Mouse (Mus musculus): ENCODE measurements at regions not wholly inside any gene's neighbourhood (a gene's known extent, or its start where the extent isn't known, plus 50 kb on each side); places are given as distances from the start of the nearest gene placed in this dataset.
A peak's percentile ranks its signal among the peaks of the same experiment; 100 is the strongest.

DNA sequence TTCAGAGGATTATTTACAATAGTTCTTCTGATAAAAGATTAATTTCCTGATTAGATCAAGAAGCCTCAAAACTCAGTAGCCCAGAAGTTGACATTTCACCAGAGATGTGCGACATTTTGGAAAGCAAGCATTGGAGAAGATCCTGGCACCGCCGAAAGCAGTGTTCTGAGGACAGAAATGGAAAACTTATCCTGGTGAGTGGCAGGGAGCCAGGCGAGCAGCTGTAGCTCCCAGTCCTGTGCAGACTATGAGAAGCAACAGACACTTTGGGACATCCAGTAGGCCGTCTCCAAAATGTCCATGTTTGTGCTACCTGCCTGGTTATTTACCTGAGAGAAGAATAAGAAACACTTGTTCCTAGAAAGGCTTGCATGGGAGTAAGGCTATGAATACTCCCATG is 202.1 kb upstream of the Elac2 start:
- Histone ChIP-seq H3K4me2 (ENCODE audit: low read depth) (no peak overlapping the region), H3ac (ENCODE audit: control insufficient read depth, insufficient read length) (no peak overlapping the region), H3K4me3 (no peak overlapping the region), H3K79me2 (ENCODE audit: control insufficient read depth, insufficient read depth) (no peaks in the 10 kb centered on the region), H3K27me3 (ENCODE audit: control insufficient read depth, insufficient read depth, insufficient read length) (no peaks in the 10 kb centered on the region), H3K36me3 (ENCODE audit: control insufficient read depth, insufficient read depth) (no peaks in the 10 kb centered on the region)
- TF ChIP-seq MAX (IDR thresholded peaks at IDR 0.05; ENCODE audit: low read depth): no peak
- TF ChIP-seq CEBPB (IDR thresholded peaks at IDR 0.05; ENCODE audit: insufficient read depth, poor library complexity, severe bottlenecking): no peak
- no peak for TF ChIP-seq TCF12 (IDR thresholded peaks at IDR 0.05; ENCODE audit: insufficient read depth, poor library complexity, severe bottlenecking)
- no peak for TF ChIP-seq POLR2A (IDR thresholded peaks at IDR 0.05; ENCODE audit: insufficient read length, low read depth)
- no peak for TF ChIP-seq MYOD1 (IDR thresholded peaks at IDR 0.05; ENCODE audit: control insufficient read depth in 1 of 3, insufficient read length in 2 of 3, low read depth in 2 of 3)
- TF ChIP-seq POLR2AphosphoS2 (IDR thresholded peaks at IDR 0.05; ENCODE audit: insufficient read length, low read depth): no peak

DNA sequence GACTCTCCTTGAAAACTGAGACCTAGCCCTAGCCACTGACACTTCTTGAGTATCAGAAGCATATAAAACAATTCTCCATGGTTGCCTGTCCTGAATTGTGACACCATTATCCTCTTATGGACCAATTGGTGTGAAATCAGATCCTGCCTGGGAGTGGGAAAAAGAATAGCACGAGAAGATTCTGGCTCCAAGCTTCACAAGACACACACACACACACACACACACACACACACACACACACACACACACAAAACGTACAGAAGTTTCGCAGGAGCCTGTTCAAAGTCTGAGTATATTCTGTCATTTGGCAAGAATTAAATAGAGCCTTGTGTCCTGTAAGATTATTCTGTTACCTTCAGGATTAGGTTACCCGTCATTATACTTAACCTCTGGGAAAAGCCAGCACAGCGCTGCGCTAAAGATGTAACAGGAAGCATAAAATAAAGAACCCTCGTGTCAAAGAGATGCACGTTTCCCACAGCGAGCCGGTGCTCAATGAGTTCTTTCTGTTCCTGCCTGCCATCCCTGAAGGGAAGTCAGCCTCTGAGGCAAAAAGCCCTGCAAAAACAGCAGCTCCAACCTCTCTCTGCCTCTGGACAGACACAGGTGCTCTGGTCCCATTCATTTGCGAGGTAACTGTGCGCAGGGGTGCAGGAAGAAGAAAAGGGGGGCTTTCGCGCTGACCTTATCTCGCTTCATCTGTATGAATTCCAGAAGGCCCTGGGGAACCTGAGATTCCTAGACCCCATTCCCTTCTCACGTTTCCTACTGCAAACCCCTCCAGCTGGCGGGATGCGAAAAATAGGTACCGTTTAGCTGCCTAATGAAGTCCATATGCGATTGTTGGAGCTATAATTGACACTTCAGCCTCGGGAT is 178.4 kb upstream of the Elac2 start:
- Histone ChIP-seq H3K36me3 (ENCODE audit: control insufficient read depth, insufficient read depth) (no peaks in the 10 kb centered on the region), H3K79me2 (ENCODE audit: control insufficient read depth, insufficient read depth) (no peaks in the 10 kb centered on the region), H3K4me2 (ENCODE audit: low read depth) (no peak overlapping the region), H3K4me3 (no peak overlapping the region), H3ac (ENCODE audit: control insufficient read depth, insufficient read length) (no peak overlapping the region), H3K27me3 (ENCODE audit: control insufficient read depth, insufficient read depth, insufficient read length) (peaks cover 6% of the 10 kb centered on the region)
- TF ChIP-seq CEBPB (IDR thresholded peaks at IDR 0.05; ENCODE audit: insufficient read depth, poor library complexity, severe bottlenecking): no peak
- TF ChIP-seq SRF (IDR thresholded peaks at IDR 0.05; ENCODE audit: control insufficient read depth, insufficient read length, low read depth): no peak
- no peak for TF ChIP-seq MYOG (IDR thresholded peaks at IDR 0.05; ENCODE audit: control insufficient read depth in 1 of 3, insufficient read depth in 1 of 3, insufficient read length in 2 of 3, low read depth in 2 of 3)
- TF ChIP-seq MAX (IDR thresholded peaks at IDR 0.05; ENCODE audit: low read depth): no peak
- TF ChIP-seq POLR2AphosphoS2 (IDR thresholded peaks at IDR 0.05; ENCODE audit: insufficient read length, low read depth): no peak
- no peak for TF ChIP-seq TCF3 (IDR thresholded peaks at IDR 0.05; ENCODE audit: insufficient read length, low read depth)
- TF ChIP-seq MYOD1 (IDR thresholded peaks at IDR 0.05; ENCODE audit: control insufficient read depth in 1 of 3, insufficient read length in 2 of 3, low read depth in 2 of 3): no peak
- no peak for TF ChIP-seq USF1 (IDR thresholded peaks at IDR 0.05; ENCODE audit: low read depth)
- TF ChIP-seq E2F4 (IDR thresholded peaks at IDR 0.05; ENCODE audit: insufficient read depth): no peak
- TF ChIP-seq TCF12 (IDR thresholded peaks at IDR 0.05; ENCODE audit: insufficient read depth, poor library complexity, severe bottlenecking): no peak
- no peak for TF ChIP-seq REST (IDR thresholded peaks at IDR 0.05; ENCODE audit: insufficient read depth, insufficient read length)
- TF ChIP-seq POLR2A (IDR thresholded peaks at IDR 0.05; ENCODE audit: insufficient read length, low read depth): no peak

DNA sequence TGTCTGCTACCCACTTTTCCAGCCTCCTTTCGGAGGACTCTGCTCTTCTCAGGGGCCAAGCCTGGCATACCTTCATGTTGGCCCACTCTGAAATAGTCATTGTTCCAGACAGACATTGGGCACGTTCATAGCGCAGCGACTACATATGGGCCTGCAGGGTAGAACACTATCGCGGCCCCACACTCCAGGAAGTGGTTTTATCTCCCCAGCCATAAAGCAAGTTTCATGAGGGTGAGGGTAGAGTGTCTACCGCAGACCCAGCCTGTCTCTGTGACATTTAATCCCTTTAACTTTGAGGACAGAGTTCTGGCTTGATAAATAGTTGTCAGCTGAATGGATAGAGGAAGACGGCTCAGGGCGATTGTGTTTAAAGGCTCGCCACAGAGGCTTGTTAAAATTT is 177.5 kb upstream of the Elac2 start:
- no peak for TF ChIP-seq MAX (IDR thresholded peaks at IDR 0.05; ENCODE audit: low read depth)
- Histone ChIP-seq H3K36me3 (ENCODE audit: control insufficient read depth, insufficient read depth) (no peaks in the 10 kb centered on the region), H3K4me3 (no peak overlapping the region), H3K4me2 (ENCODE audit: low read depth) (peak overlapping the region; percentile 12), H3ac (ENCODE audit: control insufficient read depth, insufficient read length) (no peak overlapping the region), H3K27me3 (ENCODE audit: control insufficient read depth, insufficient read depth, insufficient read length) (peaks cover 6% of the 10 kb centered on the region), H3K79me2 (ENCODE audit: control insufficient read depth, insufficient read depth) (no peaks in the 10 kb centered on the region)

DNA sequence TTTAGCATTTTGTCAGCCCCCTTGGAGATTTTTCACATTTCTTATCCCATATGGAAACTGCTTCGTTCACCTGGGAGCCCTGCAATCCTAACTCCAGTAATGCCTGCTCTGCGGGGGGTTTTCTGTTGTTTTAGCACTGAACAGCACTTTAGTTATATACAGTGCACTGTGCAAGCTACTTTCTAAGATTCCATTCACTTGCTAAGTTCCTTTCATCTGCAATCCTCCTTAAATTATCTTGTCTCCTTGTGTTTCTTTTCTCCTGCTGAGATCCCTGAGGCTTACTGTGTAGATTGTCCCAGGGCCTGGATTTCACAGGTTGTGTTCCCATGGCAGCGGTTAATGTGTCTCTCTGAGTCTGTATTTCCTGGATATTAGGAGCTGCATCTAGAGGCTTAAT is 173.3 kb upstream of the Elac2 start:
- TF ChIP-seq SRF (IDR thresholded peaks at IDR 0.05; ENCODE audit: control insufficient read depth, insufficient read length, low read depth): no peak
- TF ChIP-seq MYOG (IDR thresholded peaks at IDR 0.05; ENCODE audit: control insufficient read depth in 1 of 3, insufficient read depth in 1 of 3, insufficient read length in 2 of 3, low read depth in 2 of 3): no peak
- TF ChIP-seq E2F4 (IDR thresholded peaks at IDR 0.05; ENCODE audit: insufficient read depth): no peak
- no peak for TF ChIP-seq POLR2AphosphoS2 (IDR thresholded peaks at IDR 0.05; ENCODE audit: insufficient read length, low read depth)
- no peak for TF ChIP-seq CEBPB (IDR thresholded peaks at IDR 0.05; ENCODE audit: insufficient read depth, poor library complexity, severe bottlenecking)
- TF ChIP-seq REST (IDR thresholded peaks at IDR 0.05; ENCODE audit: insufficient read depth, insufficient read length): no peak
- no peak for TF ChIP-seq TCF12 (IDR thresholded peaks at IDR 0.05; ENCODE audit: insufficient read depth, poor library complexity, severe bottlenecking)
- TF ChIP-seq MAX (IDR thresholded peaks at IDR 0.05; ENCODE audit: low read depth): no peak
- TF ChIP-seq USF1 (IDR thresholded peaks at IDR 0.05; ENCODE audit: low read depth): no peak
- no peak for TF ChIP-seq MYOD1 (IDR thresholded peaks at IDR 0.05; ENCODE audit: control insufficient read depth in 1 of 3, insufficient read length in 2 of 3, low read depth in 2 of 3)
- TF ChIP-seq POLR2A (IDR thresholded peaks at IDR 0.05; ENCODE audit: insufficient read length, low read depth): no peak
- TF ChIP-seq TCF3 (IDR thresholded peaks at IDR 0.05; ENCODE audit: insufficient read length, low read depth): no peak
- Histone ChIP-seq H3K4me3 (no peak overlapping the region), H3K79me2 (ENCODE audit: control insufficient read depth, insufficient read depth) (no peaks in the 10 kb centered on the region), H3K4me2 (ENCODE audit: low read depth) (no peak overlapping the region), H3ac (ENCODE audit: control insufficient read depth, insufficient read length) (no peak overlapping the region), H3K27me3 (ENCODE audit: control insufficient read depth, insufficient read depth, insufficient read length) (peaks cover 4% of the 10 kb centered on the region), H3K36me3 (ENCODE audit: control insufficient read depth, insufficient read depth) (no peaks in the 10 kb centered on the region)

DNA sequence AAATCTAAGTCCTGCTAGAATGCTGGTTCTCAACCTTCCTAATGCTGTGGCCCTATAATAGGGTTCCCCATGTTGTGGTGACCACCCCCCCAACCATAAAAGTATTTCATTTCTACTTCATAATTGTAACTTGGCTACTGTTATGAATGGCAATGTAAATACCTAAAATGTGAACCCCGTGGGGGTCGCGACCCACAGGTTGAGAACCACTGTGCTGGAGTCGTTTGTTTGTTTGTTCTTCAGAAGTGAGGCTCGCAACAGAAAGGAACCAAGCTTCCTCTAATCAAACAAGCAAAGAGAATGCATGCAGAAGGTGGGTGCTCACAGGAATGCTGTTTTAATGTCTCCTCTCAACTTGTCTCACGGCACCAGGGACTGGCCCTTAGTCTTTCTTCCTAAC is 166.4 kb upstream of the Elac2 start:
- Histone ChIP-seq H3K27me3 (ENCODE audit: control insufficient read depth, insufficient read depth, insufficient read length) (peaks cover 4% of the 10 kb centered on the region), H3K4me2 (ENCODE audit: low read depth) (no peak overlapping the region), H3ac (ENCODE audit: control insufficient read depth, insufficient read length) (no peak overlapping the region), H3K79me2 (ENCODE audit: control insufficient read depth, insufficient read depth) (no peaks in the 10 kb centered on the region), H3K4me3 (no peak overlapping the region), H3K36me3 (ENCODE audit: control insufficient read depth, insufficient read depth) (no peaks in the 10 kb centered on the region)
- TF ChIP-seq MYOG (IDR thresholded peaks at IDR 0.05; ENCODE audit: control insufficient read depth in 1 of 3, insufficient read depth in 1 of 3, insufficient read length in 2 of 3, low read depth in 2 of 3): no peak
- TF ChIP-seq POLR2AphosphoS2 (IDR thresholded peaks at IDR 0.05; ENCODE audit: insufficient read length, low read depth): no peak
- TF ChIP-seq E2F4 (IDR thresholded peaks at IDR 0.05; ENCODE audit: insufficient read depth): no peak
- TF ChIP-seq TCF12 (IDR thresholded peaks at IDR 0.05; ENCODE audit: insufficient read depth, poor library complexity, severe bottlenecking): no peak
- TF ChIP-seq TCF3 (IDR thresholded peaks at IDR 0.05; ENCODE audit: insufficient read length, low read depth): no peak
- no peak for TF ChIP-seq MAX (IDR thresholded peaks at IDR 0.05; ENCODE audit: low read depth)
- TF ChIP-seq REST (IDR thresholded peaks at IDR 0.05; ENCODE audit: insufficient read depth, insufficient read length): no peak
- TF ChIP-seq USF1 (IDR thresholded peaks at IDR 0.05; ENCODE audit: low read depth): no peak
- no peak for TF ChIP-seq MYOD1 (IDR thresholded peaks at IDR 0.05; ENCODE audit: control insufficient read depth in 1 of 3, insufficient read length in 2 of 3, low read depth in 2 of 3)

Data from myocyte (in vitro differentiated cells).